Mouse (Mus musculus) brain, embryonic 18.5 days (tissue): ENCODE measurements around the gene 9930111J21Rik1.
"Not testable (repeated sequence)": the region's sequence is repeated elsewhere in the genome, so short reads cannot be mapped to it uniquely, and the experiment has no call there.

Experiments used
- DNase-seq: peaks from one replicate; pipeline ENCODE4 v3.0.0-alpha.2; 2012; ENCODE audit warnings: low read depth, low spot score

Gene 9930111J21Rik1

GRCm38 (mm10) chr11:48918380-48918779 lies 60.8 kb downstream of the 9930111J21Rik1 start:
- DNase-seq, result no peak

- DNase-seq, result no peak
Observed at GRCm38 (mm10) chr11:48913611-48914010, 65.6 kb downstream of the 9930111J21Rik1 start.

- no peak for DNase-seq
Observed at GRCm38 (mm10) chr11:48908459-48908858, 70.7 kb downstream of the 9930111J21Rik1 start.

- no peak for DNase-seq
Observed at GRCm38 (mm10) chr11:48902021-48902420, 77.2 kb downstream of the 9930111J21Rik1 start, which contains the start of gene Gm5431. Gene Gm5431 (minus strand): TSS chr11:48902214.

GRCm38 (mm10) chr11:48901567-48901930 lies 77.6 kb downstream of the 9930111J21Rik1 start:
- not testable (repeated sequence) for DNase-seq

GRCm38 (mm10) chr11:48900654-48901566 lies 78.3 kb downstream of the 9930111J21Rik1 start:
- DNase-seq, result not testable (repeated sequence)

- no peak for DNase-seq
Observed at GRCm38 (mm10) chr11:48898812-48899431, 80.3 kb downstream of the 9930111J21Rik1 start.
